Mouse (Mus musculus): ENCODE measurements at regions not wholly inside any gene's neighbourhood (a gene's known extent, or its start where the extent isn't known, plus 50 kb on each side); places are given as distances from the start of the nearest gene placed in this dataset.
A peak's percentile ranks its signal among the peaks of the same experiment; 100 is the strongest.
"Not testable (repeated sequence)": the region's sequence is repeated elsewhere in the genome, so short reads cannot be mapped to it uniquely, and the experiment has no call there.

- no peak for DNase-seq
Observed at GRCm38 (mm10) chr8:60728339-60728738, 95.7 kb downstream of the Mfap3l start.

DNA sequence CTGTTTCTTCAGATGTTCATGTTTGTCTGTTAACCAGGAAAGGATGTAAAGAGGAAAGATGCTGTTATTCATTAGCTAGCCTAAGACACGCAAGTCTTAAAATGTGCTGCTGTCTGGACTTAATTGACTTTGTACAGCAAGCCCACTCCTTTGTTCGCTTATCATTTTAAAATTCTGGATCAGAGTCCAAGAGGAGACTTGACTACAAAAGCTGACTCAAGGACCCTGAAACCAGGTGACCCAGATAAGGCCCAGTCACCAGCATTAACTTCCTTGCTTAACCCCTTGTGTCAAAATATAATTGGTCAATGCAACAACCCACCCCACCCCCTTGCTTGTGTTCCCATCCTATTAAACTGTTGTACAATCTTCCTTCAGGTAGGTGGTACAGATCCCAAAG lies 99.9 kb downstream of the Mfap3l start:
- DNase-seq, result no peak

GRCm38 (mm10) chr8:60735961-60736360 lies 103.3 kb downstream of the Mfap3l start:
- peak; percentile 7 to 18 for DNase-seq

GRCm38 (mm10) chr8:60736401-60736800 lies 103.8 kb downstream of the Mfap3l start:
- no peak for DNase-seq

- DNase-seq, result no peak
Observed at GRCm38 (mm10) chr8:60736913-60737312, 104.3 kb downstream of the Mfap3l start.

- DNase-seq, result no peak
Observed at GRCm38 (mm10) chr8:60737616-60738015, 105.0 kb downstream of the Mfap3l start.

GRCm38 (mm10) chr8:60745877-60746276 lies 113.2 kb downstream of the Mfap3l start:
- DNase-seq, result no peak

- peak; percentile 31 to 64 for DNase-seq
Observed at GRCm38 (mm10) chr8:60746486-60746885, 113.9 kb downstream of the Mfap3l start.

GRCm38 (mm10) chr8:60755704-60756415 lies 123.2 kb downstream of the Mfap3l start:
- peak; percentile 89 to 95 for DNase-seq

DNA sequence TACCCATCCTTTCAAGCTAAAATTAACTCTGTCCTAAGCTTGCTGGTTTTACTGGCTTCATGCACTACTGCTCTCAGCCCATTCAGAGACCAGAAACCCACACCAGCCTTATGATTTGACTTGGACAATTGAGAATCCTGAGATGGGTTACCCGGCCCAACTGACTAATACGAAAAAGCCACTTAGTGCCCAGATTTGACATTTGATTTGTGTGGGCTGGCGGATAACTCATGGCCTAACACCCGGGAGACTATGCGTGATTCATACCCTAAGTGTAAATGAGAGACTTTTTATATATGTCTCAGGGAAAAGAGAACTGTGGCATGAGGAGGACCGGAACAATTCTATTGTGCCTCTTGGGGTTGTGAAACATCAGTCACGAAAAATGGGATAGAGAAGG lies 126.3 kb upstream of the Hpf1 start:
- DNase-seq, result no peak

- no peak for DNase-seq
Observed at GRCm38 (mm10) chr8:60773350-60773749, 116.9 kb upstream of the Hpf1 start.

- DNase-seq, result not testable (repeated sequence)
Observed at GRCm38 (mm10) chr8:60776251-60776650, 114.0 kb upstream of the Hpf1 start.

DNA sequence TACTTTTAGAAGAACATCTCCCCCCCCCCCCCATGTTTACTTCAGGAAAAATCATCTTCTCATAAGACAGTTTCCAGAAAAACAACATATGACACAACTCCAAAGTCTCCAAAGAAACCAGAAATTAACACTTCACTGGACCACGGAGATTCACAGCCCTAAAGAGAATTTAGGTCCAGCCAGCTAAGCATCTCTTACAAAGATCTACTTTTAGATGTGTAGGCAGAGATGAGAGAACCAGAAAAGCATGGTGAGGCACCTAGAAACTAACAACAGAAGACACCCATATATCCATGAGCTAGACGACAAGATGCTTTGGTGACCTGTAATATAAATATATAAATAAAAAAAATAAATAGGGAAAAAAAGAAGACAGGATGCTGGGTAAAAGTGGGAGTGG lies 105.2 kb upstream of the Hpf1 start:
- DNase-seq, result no peak

DNA sequence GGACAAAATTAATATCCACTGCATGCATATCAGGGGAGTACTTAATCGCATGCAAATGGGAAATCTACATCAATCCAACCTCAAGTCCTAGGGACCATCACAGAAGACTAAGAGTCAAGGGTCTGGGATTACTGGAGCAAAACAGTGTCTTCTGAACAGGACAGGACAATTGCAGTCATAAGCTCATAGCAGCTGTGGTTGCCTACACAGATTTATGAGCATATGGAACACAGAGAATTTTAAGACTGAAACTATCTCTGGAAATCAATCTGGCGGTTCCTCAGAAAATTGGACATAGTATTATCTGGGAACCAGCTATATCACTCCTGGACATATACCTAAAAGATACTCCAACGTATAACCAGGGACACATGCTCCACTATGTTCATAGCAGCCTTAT lies 99.8 kb upstream of the Hpf1 start:
- DNase-seq, result no peak

DNA sequence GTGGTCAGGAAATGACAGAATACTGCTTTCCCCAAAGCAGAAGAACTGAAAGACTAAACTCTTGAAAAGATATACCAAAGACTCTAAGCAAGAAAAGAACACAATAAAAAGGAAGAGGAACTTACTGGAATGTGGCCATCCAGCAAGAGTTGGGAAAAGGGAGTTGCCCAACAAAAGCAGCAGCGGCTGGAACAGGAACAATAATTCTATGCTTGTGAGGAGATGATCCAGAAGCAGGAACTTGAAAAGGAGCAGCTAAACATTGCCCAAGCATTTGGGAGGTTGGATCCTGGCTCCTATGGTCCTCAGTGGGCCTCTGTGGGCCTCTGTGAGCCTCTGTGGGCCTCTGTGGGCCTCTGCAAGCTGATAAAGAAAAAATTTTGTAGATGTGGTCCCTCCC lies 97.7 kb upstream of the Hpf1 start:
- DNase-seq, result no peak

DNA sequence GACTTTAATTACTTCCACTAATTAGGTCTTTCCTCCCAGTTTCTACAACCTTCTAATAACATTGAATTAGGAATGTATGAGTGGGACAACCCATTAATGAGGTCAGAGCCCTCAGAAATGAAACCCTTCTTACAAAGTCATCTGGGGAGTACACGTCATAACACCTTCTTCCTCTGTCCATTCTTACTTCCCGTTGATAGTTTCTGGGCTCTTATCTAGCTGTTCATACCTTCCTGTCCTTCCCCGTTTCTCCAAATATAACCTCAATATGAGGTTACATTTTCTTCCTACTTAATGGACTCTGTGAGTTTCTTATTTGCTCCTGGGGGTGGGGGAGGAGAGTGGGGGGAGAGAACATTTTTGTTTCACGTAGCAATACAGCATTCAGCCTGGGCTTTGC lies 85.4 kb upstream of the Hpf1 start:
- no peak for DNase-seq

- peak in 1 of 2 experiments; percentile 6 for DNase-seq
Observed at GRCm38 (mm10) chr8:60806772-60807171, 83.4 kb upstream of the Hpf1 start.

DNA sequence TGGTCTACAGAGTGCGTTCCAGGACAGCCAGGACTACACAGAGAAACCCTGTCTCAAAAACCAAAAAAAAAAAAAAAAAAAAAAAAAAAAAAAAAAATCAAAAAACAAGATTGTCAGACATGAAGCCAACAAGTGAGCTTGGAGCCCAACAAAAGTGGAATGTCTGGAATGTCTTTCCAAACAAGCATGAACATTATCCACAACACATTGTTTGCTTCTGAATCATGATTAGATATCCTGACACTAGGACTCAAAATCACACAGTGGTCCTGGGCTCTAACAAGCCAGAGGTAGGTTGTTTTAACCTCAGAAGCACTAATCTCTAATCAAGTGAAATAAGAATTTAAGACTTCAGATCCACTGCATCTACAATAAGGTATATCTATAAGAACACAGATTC lies 80.4 kb upstream of the Hpf1 start:
- no peak for DNase-seq

DNA sequence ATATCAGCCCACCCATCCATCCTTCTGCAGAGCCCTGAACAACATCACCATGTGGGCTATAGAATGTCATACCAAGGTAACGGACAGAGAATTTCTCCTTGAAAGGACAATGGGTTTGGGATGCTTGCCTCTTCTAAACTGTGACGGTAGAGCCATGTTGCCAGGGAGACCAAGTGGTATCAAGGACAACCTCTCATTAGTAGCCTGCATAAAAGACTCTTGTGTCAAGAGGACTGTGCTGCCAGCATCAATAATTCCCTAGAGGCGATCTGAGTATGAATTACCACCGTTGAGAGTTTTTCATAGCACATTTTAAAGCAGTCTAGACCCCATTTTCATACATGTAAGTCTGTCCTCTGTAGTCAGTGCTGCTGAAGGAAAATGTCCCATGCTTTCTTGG lies 79.3 kb upstream of the Hpf1 start:
- no peak for DNase-seq

DNA sequence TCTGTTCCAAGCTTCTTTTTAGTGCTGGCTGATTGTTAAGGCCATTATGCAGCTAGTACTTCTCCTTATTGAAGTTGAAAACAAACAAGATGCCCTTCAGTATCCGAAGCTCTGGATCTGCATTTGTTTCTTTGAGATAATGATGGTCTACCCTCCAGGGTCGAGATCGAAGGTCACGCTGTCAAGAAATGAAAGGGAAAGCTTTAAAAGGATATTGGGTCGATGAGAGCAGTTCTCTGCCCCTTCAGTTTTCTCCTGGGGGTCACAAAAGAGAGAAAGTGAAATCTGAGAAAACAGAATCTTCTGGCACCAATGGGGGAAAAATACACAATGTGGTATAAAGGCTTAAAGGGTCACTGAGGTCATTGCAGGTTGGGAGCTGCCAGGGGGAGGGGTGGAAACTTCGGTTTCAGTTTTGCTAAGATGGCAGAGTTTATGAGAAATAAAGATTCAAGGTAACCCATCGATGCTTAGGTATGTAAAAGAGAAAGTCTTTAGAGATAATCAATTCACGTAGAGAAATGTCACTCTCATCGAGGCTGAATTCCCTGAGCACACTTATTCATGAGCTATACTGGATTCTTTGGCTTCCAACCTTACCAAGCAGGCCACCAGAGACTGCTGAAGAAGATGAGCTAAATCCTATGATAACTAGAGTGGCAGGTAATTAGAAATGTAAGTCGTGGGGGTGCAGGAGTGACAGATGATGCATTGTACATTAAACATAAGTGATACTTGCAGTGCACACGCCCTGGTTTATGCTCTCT lies 64.4 kb upstream of the Hpf1 start:
- DNase-seq, result no peak

DNA sequence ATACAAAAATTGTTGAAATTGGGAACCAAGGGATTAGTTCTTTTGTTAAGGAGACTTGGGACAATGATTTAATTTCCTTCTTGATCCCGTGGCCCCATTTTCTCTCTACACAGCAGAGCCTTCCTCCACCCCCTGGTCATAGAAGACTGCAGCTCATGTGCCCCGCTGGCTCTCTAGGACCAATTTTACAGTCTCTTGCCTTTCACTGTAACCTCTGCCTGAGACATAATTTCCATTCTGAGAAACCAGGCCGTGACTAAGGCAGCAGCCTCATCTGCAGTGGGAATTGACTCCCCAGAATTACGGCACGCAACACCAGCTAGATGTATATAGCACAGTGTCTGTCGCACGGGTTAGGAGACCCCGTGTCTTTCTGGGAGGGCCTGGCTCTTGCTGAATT lies 63.0 kb upstream of the Hpf1 start:
- DNase-seq, result no peak

GRCm38 (mm10) chr8:60829093-60829492 lies 61.1 kb upstream of the Hpf1 start:
- no peak for DNase-seq

- no peak for DNase-seq
Observed at GRCm38 (mm10) chr8:60830556-60830955, 59.7 kb upstream of the Hpf1 start.

- no peak for DNase-seq
Observed at GRCm38 (mm10) chr8:60838526-60838925, 51.7 kb upstream of the Hpf1 start.
